Mouse (Mus musculus) ES-E14 (cell line): ENCODE results near the gene Traf1.

Experiments used
- CHD2 ChIP-seq: IDR thresholded peaks from 2 replicates; pipeline ENCODE4 v1.6.1; 2014; ENCODE audit warnings: mild to moderate bottlenecking, low read depth, low read length, inconsistent platforms
- HCFC1 ChIP-seq: IDR thresholded peaks from 2 replicates; pipeline ENCODE4 v1.6.1; 2012; ENCODE audit warnings: low read length, inconsistent platforms, borderline replicate concordance; ENCODE audit not compliant: insufficient read depth
- MAFK ChIP-seq: IDR thresholded peaks from 2 replicates; pipeline ENCODE4 v1.6.1; 2014; ENCODE audit warnings: mild to moderate bottlenecking, low read depth, low read length, inconsistent platforms; ENCODE audit not compliant: insufficient read depth
- ZC3H11A ChIP-seq: IDR thresholded peaks from 2 replicates; pipeline ENCODE4 v1.6.1; 2012; ENCODE audit warnings: low read depth, mild to moderate bottlenecking, inconsistent platforms, low read length, borderline replicate concordance
- ZNF384 ChIP-seq: IDR thresholded peaks from 2 replicates; pipeline ENCODE4 v1.6.1; 2012; ENCODE audit warnings: low read depth, low read length, inconsistent platforms

DNA sequence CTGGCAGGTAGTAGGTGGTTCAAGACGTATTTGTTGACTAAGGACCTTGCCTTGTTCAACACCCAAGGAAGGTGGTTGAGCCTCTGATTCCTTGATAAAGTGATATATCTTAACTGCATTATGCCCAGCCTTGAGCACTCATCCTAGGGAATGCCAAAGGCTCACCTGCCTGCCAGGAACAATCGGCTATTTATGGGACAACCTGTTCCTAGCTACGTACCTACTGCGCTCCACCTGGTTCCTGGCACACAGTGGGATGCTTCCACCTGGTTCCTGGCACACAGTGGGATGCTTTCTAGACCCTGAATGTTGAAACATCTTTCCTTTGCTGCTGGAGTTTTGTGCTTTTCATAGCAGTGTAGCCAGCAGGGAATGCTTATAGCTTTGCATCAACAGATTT, 51.9 kb downstream of the Traf1 start:
- TF ChIP-seq HCFC1 (no peak), ZC3H11A (no peak), MAFK (no peak), CHD2 (no peak), ZNF384 (no peak)
